Mouse (Mus musculus): ENCODE data around the gene Trim17. TPM values are rescaled to one million over a fixed set of nuclear protein-coding genes. Genes with fewer than 3 reads are reported as not detected.
"Not testable (repeated sequence)": the region's sequence is repeated elsewhere in the genome, so short reads cannot be mapped to it uniquely, and the experiment has no call there.

Trim17 gene
- polyA plus RNA-seq, 1 experiment from 2014 or later: 0.18 TPM

GRCm38 (mm10) chr11:58948542-58949479 lies 5.7 kb upstream of the Trim17 start, which contains the start of gene Hist3h2ba:
Hist3h2ba (plus strand) TSS chr11:58948920.
- Histone ChIP-seq H3K36me3 (no peaks in the 10 kb centered on the region), H3K4me1 (replicated peaks) (peaks cover 39% of the 10 kb centered on the region), H3K9ac (peak within 1 kb of the TSS; percentile 74), H3K9me3 (replicated peaks) (no peaks in the 10 kb centered on the region), H3K4me2 (peak within 1 kb of the TSS; percentile 77), H3K27ac (peak within 1 kb of the TSS; percentile 77), H3K27me3 (peaks cover 81% of the 10 kb centered on the region), H3K4me3 (replicated peaks) (peak within 1 kb of the TSS; percentile 59)
- DNase-seq (no peak), ATAC-seq (ENCODE audit: low read depth) (peak; percentile 76)
- WGBS (ENCODE audit: insufficient replicate concordance): 1% methylated on average over 48 of the region's 48 CpGs

- WGBS (ENCODE audit: insufficient replicate concordance): 20% methylated on average over 20 of the region's 20 CpGs
- H3K4me1 ChIP-seq (replicated peaks): peaks cover 40% of the 10 kb centered on the region
- no peaks in the 10 kb centered on the region for H3K9me3 ChIP-seq (replicated peaks)
- peaks cover 72% of the 10 kb centered on the region for H3K27me3 ChIP-seq
- H3K9ac ChIP-seq: peak overlapping the region; percentile 74
- peak overlapping the region; percentile 59 for H3K4me3 ChIP-seq (replicated peaks)
- ATAC-seq (ENCODE audit: low read depth) (no peak), DNase-seq (no peak)
- H3K36me3 ChIP-seq: no peaks in the 10 kb centered on the region
- H3K4me2 ChIP-seq: peak overlapping the region; percentile 77
- peak overlapping the region; percentile 77 for H3K27ac ChIP-seq
Measured at GRCm38 (mm10) chr11:58949480-58950431, 4.7 kb upstream of the Trim17 start.

- Histone ChIP-seq H3K4me1 (replicated peaks) (peaks cover 46% of the 10 kb centered on the region), H3K9me3 (replicated peaks) (no peaks in the 10 kb centered on the region), H3K36me3 (no peaks in the 10 kb centered on the region), H3K27me3 (peaks cover 57% of the 10 kb centered on the region), H3K27ac (no peak overlapping the region), H3K9ac (no peak overlapping the region), H3K4me2 (no peak overlapping the region), H3K4me3 (replicated peaks) (no peak overlapping the region)
- no peak for ATAC-seq (ENCODE audit: low read depth)
- no peak for DNase-seq
- 78% methylated on average over 5 of the region's 5 CpGs for WGBS (ENCODE audit: insufficient replicate concordance)
Measured at GRCm38 (mm10) chr11:58951210-58951609, 3.3 kb upstream of the Trim17 start.

- peaks cover 23% of the 10 kb centered on the region for H3K36me3 ChIP-seq
- H3K4me3 ChIP-seq (replicated peaks): peak overlapping the region; percentile 93
- peak overlapping the region; percentile 100 for H3K27ac ChIP-seq
- peak overlapping the region; percentile 95 for H3K4me2 ChIP-seq
- no peak for DNase-seq
- H3K9ac ChIP-seq: peak overlapping the region; percentile 91
- peaks cover 58% of the 10 kb centered on the region for H3K4me1 ChIP-seq (replicated peaks)
- peak; percentile 32 for ATAC-seq (ENCODE audit: low read depth)
- under 1% methylated on average over 33 of the region's 33 CpGs for WGBS (ENCODE audit: insufficient replicate concordance)
- no peaks in the 10 kb centered on the region for H3K9me3 ChIP-seq (replicated peaks)
- peaks cover 34% of the 10 kb centered on the region for H3K27me3 ChIP-seq
Measured at GRCm38 (mm10) chr11:58953351-58954169, 925 bp upstream of the Trim17 start.

- H3K27ac ChIP-seq: peak overlapping the region; percentile 100
- ATAC-seq (ENCODE audit: low read depth): not testable (repeated sequence)
Measured at GRCm38 (mm10) chr11:58954170-58954419, 390 bp upstream of the Trim17 start.

GRCm38 (mm10) chr11:58955143-58955867 lies 820 bp downstream of the Trim17 start:
- DNase-seq (no peak), ATAC-seq (ENCODE audit: low read depth) (peak; percentile 16)
- Histone ChIP-seq H3K27ac (peak overlapping the region; percentile 100), H3K9ac (peak overlapping the region; percentile 99), H3K9me3 (replicated peaks) (no peaks in the 10 kb centered on the region), H3K27me3 (peaks cover 17% of the 10 kb centered on the region), H3K4me1 (replicated peaks) (peaks cover 55% of the 10 kb centered on the region), H3K36me3 (peaks cover 23% of the 10 kb centered on the region), H3K4me3 (replicated peaks) (peak overlapping the region; percentile 93), H3K4me2 (peak overlapping the region; percentile 95)
- WGBS (ENCODE audit: insufficient replicate concordance): under 1% methylated on average over 20 of the region's 20 CpGs

More at GRCm38 (mm10) chr11:58954170-58954419, 390 bp upstream of the Trim17 start:
- Histone ChIP-seq H3K9ac (peak overlapping the region; percentile 91), H3K36me3 (peaks cover 23% of the 10 kb centered on the region), H3K27me3 (peaks cover 29% of the 10 kb centered on the region), H3K4me3 (replicated peaks) (peak overlapping the region; percentile 93), H3K4me1 (replicated peaks) (peaks cover 58% of the 10 kb centered on the region), H3K4me2 (peak overlapping the region; percentile 95)
- not testable (repeated sequence) for H3K9me3 ChIP-seq (replicated peaks); DNase-seq
- under 1% methylated on average over 17 of the region's 17 CpGs for WGBS (ENCODE audit: insufficient replicate concordance)

- 35% methylated on average over 8 of the region's 8 CpGs for WGBS (ENCODE audit: insufficient replicate concordance)
- Histone ChIP-seq H3K36me3 (peaks cover 23% of the 10 kb centered on the region), H3K9ac (peak overlapping the region; percentile 99), H3K9me3 (replicated peaks) (no peaks in the 10 kb centered on the region), H3K4me3 (replicated peaks) (peak overlapping the region; percentile 93), H3K4me1 (replicated peaks) (peaks cover 55% of the 10 kb centered on the region), H3K27me3 (peaks cover 12% of the 10 kb centered on the region), H3K4me2 (peak overlapping the region; percentile 95), H3K27ac (peak overlapping the region; percentile 100)
- no peak for DNase-seq
- ATAC-seq (ENCODE audit: low read depth): no peak
Measured at GRCm38 (mm10) chr11:58955868-58956257, 1.4 kb downstream of the Trim17 start.

GRCm38 (mm10) chr11:58957226-58957914 lies 2.9 kb downstream of the Trim17 start:
- Histone ChIP-seq H3K4me3 (replicated peaks) (peak overlapping the region; percentile 93), H3K27ac (peak overlapping the region; percentile 100)
- DNase-seq: no peak

GRCm38 (mm10) chr11:58958536-58958935 lies 4.1 kb downstream of the Trim17 start:
- H3K4me1 ChIP-seq (replicated peaks): peaks cover 56% of the 10 kb centered on the region
- ATAC-seq (ENCODE audit: low read depth) (no peak), DNase-seq (no peak)
- peak overlapping the region; percentile 93 for H3K4me3 ChIP-seq (replicated peaks)
- H3K27ac ChIP-seq: peak overlapping the region; percentile 100
- H3K4me2 ChIP-seq: peak overlapping the region; percentile 95
- peaks cover 10% of the 10 kb centered on the region for H3K9me3 ChIP-seq (replicated peaks)
- H3K36me3 ChIP-seq: peaks cover 23% of the 10 kb centered on the region
- WGBS (ENCODE audit: insufficient replicate concordance): 78% methylated on average over 6 of the region's 6 CpGs
- H3K27me3 ChIP-seq: peaks cover 27% of the 10 kb centered on the region
- H3K9ac ChIP-seq: peak overlapping the region; percentile 99; the same call in 1 of the 2 replicates

More at GRCm38 (mm10) chr11:58957226-58957914, 2.9 kb downstream of the Trim17 start:
- Histone ChIP-seq H3K27me3 (peaks cover 16% of the 10 kb centered on the region), H3K9ac (peak overlapping the region; percentile 99), H3K9me3 (replicated peaks) (peaks cover 10% of the 10 kb centered on the region), H3K4me1 (replicated peaks) (peaks cover 60% of the 10 kb centered on the region), H3K36me3 (peaks cover 23% of the 10 kb centered on the region), H3K4me2 (peak overlapping the region; percentile 95)
- WGBS (ENCODE audit: insufficient replicate concordance): 78% methylated on average over 5 of the region's 5 CpGs
- no peak for ATAC-seq (ENCODE audit: low read depth)
